Mouse (Mus musculus) pancreas, adult 10 weeks (tissue): Measurements from ENCODE around the gene Tcl1b4. TPM values are rescaled to one million over a fixed set of nuclear protein-coding genes. Genes with fewer than 3 reads are reported as not detected.

Source experiments
- polyA plus RNA-seq: library from polyadenylated mRNA; stranded (reverse); fragments of 350-450 nt; fragmentation: Illumina TruSeq; extraction: RNeasy Lipid Tissue Mini Kit (QIAGEN cat#74804); gene quantifications from one replicate; pipeline ENCODE4 v1.2.3, GENCODE M21; 2015; ENCODE audit warnings: low read depth, low replicate concordance; ENCODE audit not compliant: insufficient read depth

The Tcl1b4 gene
- not detected for polyA plus RNA-seq

DNA sequence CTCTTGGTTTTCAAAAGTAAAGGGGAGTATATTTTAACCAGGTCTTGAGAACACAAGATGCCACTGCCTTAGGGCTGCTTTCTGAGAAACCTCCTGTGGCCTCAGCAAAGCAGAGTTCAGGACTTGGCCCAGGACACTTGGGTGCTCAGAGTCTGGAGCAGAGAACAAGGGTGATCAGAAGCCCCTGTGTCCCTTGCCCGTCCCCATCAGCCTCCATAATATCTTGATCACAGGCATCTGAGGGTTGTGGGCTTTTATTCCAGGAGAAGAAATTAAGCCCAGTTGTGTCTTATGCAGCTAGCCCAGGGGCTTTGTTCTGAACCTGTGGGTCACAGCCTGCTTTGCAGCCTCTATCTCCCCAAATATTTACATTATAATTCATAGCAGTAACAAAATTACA, at the start of gene Tcl1b4:
Tcl1b4 (plus strand) TSS at position 301 of the 400 bp plus-strand sequence.

GRCm38 (mm10) chr12:105159390-105159789, 42.4 kb upstream of the Tcl1b4 start, which contains the start of gene Tcl1b1:
Tcl1b1 (plus strand) TSS chr12:105159690.

DNA sequence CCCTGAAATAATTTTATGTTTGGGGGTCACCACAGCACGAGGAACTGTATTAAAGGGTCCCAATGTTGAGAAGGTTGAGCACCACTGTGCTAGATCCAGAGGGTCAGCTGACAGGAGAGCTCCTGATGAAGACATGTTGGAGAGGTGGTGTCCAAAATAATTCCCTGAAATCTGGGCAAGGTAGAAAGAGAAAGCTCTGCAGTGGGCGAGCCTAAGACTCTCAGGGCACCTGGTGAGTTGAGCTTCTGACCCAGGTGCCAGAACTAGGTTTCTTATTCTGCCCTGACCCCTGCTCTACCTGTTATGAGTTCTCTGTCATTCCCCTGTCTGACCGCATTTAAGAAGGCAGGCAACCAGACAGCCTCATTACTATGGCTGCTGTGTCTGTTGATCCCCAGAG, 25.7 kb upstream of the Tcl1b4 start, which contains the start of gene Tcl1b5:
Tcl1b5 (plus strand) TSS at position 301 of the 400 bp plus-strand sequence.

DNA sequence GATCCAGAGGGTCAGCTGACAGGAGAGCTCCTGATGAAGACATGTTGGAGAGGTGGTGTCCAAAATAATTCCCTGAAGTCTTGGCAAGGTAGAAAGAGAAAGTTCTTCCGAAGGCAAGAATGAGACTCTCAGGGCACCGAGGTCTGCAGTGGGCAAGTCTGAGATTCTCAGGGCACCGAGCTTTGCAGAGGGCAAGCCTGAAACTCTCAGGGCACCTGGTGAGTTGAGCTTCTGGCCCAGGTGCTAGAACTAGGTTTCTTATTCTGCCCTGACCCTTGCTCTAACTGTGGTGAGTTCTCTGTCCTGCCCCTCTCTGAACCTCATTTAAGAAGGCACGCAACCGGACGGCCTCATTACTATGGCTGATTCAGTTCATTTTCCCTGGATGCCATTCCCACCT, 11.0 kb upstream of the Tcl1b4 start, which contains the start of gene Tcl1b3:
Tcl1b3 (plus strand) TSS at position 301 of the 400 bp plus-strand sequence.

GRCm38 (mm10) chr12:105222601-105223319, 21.0 kb downstream of the Tcl1b4 start, which contains the start of gene Tcl1:
Tcl1 (minus strand) TSS chr12:105222793.

Other genes starting within 250 kb of the Tcl1b4 start
- gene Syne3, start 192.1 kb upstream of the Tcl1b4 start, polyA plus RNA-seq, result 1.7 TPM
- gene Glrx5, start 169.3 kb upstream of the Tcl1b4 start, polyA plus RNA-seq, result 6.9 TPM
- gene Tcl1b2, start 55.9 kb upstream of the Tcl1b4 start, polyA plus RNA-seq, result not detected
- gene Tcl1b1, start 42.3 kb upstream of the Tcl1b4 start, polyA plus RNA-seq, result not detected
- gene Tcl1b5, start 25.6 kb upstream of the Tcl1b4 start, polyA plus RNA-seq, result not detected
- gene Tcl1b3, start 10.9 kb upstream of the Tcl1b4 start, polyA plus RNA-seq, result not detected
- not detected for gene Tcl1, start 20.8 kb downstream of the Tcl1b4 start, polyA plus RNA-seq
- gene Tunar, start 131.9 kb downstream of the Tcl1b4 start, polyA plus RNA-seq, result not detected